Mouse (Mus musculus): ENCODE measurements around the gene Adh7.

The Adh7 gene

GRCm38 (mm10) chr3:138254205-138254604 is 36.6 kb downstream of the Adh7 start:
- no peaks in the 10 kb centered on the region for H3K27me3 ChIP-seq (ENCODE audit: control insufficient read depth, insufficient read depth, low read length, poor library complexity, severe bottlenecking)
- no peaks in the 10 kb centered on the region for H3K36me3 ChIP-seq (ENCODE audit: control insufficient read depth, insufficient read depth, low read length, poor library complexity, severe bottlenecking)
- no peak for DNase-seq (ENCODE audit: low read depth, low spot score)

- Histone ChIP-seq H3K36me3 (ENCODE audit: control insufficient read depth, insufficient read depth, low read length, poor library complexity, severe bottlenecking) (no peaks in the 10 kb centered on the region), H3K27me3 (ENCODE audit: control insufficient read depth, insufficient read depth, low read length, poor library complexity, severe bottlenecking) (no peaks in the 10 kb centered on the region)
- no peak for DNase-seq (ENCODE audit: low read depth, low spot score)
Observed at GRCm38 (mm10) chr3:138255366-138255765, 37.8 kb downstream of the Adh7 start.

- Histone ChIP-seq H3K27me3 (ENCODE audit: control insufficient read depth, insufficient read depth, low read length, poor library complexity, severe bottlenecking) (no peaks in the 10 kb centered on the region), H3K36me3 (ENCODE audit: control insufficient read depth, insufficient read depth, low read length, poor library complexity, severe bottlenecking) (no peaks in the 10 kb centered on the region)
- no peak for DNase-seq (ENCODE audit: low read depth, low spot score)
Observed at GRCm38 (mm10) chr3:138255780-138256550, 38.4 kb downstream of the Adh7 start.

- Histone ChIP-seq H3K27me3 (ENCODE audit: control insufficient read depth, insufficient read depth, low read length, poor library complexity, severe bottlenecking) (no peaks in the 10 kb centered on the region), H3K36me3 (ENCODE audit: control insufficient read depth, insufficient read depth, low read length, poor library complexity, severe bottlenecking) (no peaks in the 10 kb centered on the region)
- no peak for DNase-seq (ENCODE audit: low read depth, low spot score)
Observed at GRCm38 (mm10) chr3:138260721-138261669, 43.4 kb downstream of the Adh7 start, which contains the start of gene Adh1. TSS of gene Adh1 (plus strand) at chr3:138260991.

GRCm38 (mm10) chr3:138262568-138262967 is 45.0 kb downstream of the Adh7 start:
- Histone ChIP-seq H3K36me3 (ENCODE audit: control insufficient read depth, insufficient read depth, low read length, poor library complexity, severe bottlenecking) (no peaks in the 10 kb centered on the region), H3K27me3 (ENCODE audit: control insufficient read depth, insufficient read depth, low read length, poor library complexity, severe bottlenecking) (no peaks in the 10 kb centered on the region)
- no peak for DNase-seq (ENCODE audit: low read depth, low spot score)

- no peak for DNase-seq (ENCODE audit: low read depth, low spot score)
- no peaks in the 10 kb centered on the region for H3K27me3 ChIP-seq (ENCODE audit: control insufficient read depth, insufficient read depth, low read length, poor library complexity, severe bottlenecking)
- H3K36me3 ChIP-seq (ENCODE audit: control insufficient read depth, insufficient read depth, low read length, poor library complexity, severe bottlenecking), result no peaks in the 10 kb centered on the region
Observed at GRCm38 (mm10) chr3:138263154-138263930, 45.8 kb downstream of the Adh7 start.

GRCm38 (mm10) chr3:138264648-138265047 is 47.1 kb downstream of the Adh7 start:
- Histone ChIP-seq H3K27me3 (ENCODE audit: control insufficient read depth, insufficient read depth, low read length, poor library complexity, severe bottlenecking) (no peaks in the 10 kb centered on the region), H3K36me3 (ENCODE audit: control insufficient read depth, insufficient read depth, low read length, poor library complexity, severe bottlenecking) (no peaks in the 10 kb centered on the region)
- DNase-seq (ENCODE audit: low read depth, low spot score), result no peak

- Histone ChIP-seq H3K27me3 (ENCODE audit: control insufficient read depth, insufficient read depth, low read length, poor library complexity, severe bottlenecking) (no peaks in the 10 kb centered on the region), H3K36me3 (ENCODE audit: control insufficient read depth, insufficient read depth, low read length, poor library complexity, severe bottlenecking) (no peaks in the 10 kb centered on the region)
- no peak for DNase-seq (ENCODE audit: low read depth, low spot score)
Observed at GRCm38 (mm10) chr3:138270507-138270906, 52.9 kb downstream of the Adh7 start.

GRCm38 (mm10) chr3:138271297-138271696 is 53.7 kb downstream of the Adh7 start:
- DNase-seq (ENCODE audit: low read depth, low spot score), result no peak
- H3K27me3 ChIP-seq (ENCODE audit: control insufficient read depth, insufficient read depth, low read length, poor library complexity, severe bottlenecking), result no peaks in the 10 kb centered on the region
- H3K36me3 ChIP-seq (ENCODE audit: control insufficient read depth, insufficient read depth, low read length, poor library complexity, severe bottlenecking), result no peaks in the 10 kb centered on the region

GRCm38 (mm10) chr3:138273080-138273479 is 55.5 kb downstream of the Adh7 start:
- no peak for DNase-seq (ENCODE audit: low read depth, low spot score)
- H3K27me3 ChIP-seq (ENCODE audit: control insufficient read depth, insufficient read depth, low read length, poor library complexity, severe bottlenecking), result no peaks in the 10 kb centered on the region
- H3K36me3 ChIP-seq (ENCODE audit: control insufficient read depth, insufficient read depth, low read length, poor library complexity, severe bottlenecking), result no peaks in the 10 kb centered on the region

GRCm38 (mm10) chr3:138275100-138275499 is 57.5 kb downstream of the Adh7 start:
- Histone ChIP-seq H3K36me3 (ENCODE audit: control insufficient read depth, insufficient read depth, low read length, poor library complexity, severe bottlenecking) (no peaks in the 10 kb centered on the region), H3K27me3 (ENCODE audit: control insufficient read depth, insufficient read depth, low read length, poor library complexity, severe bottlenecking) (no peaks in the 10 kb centered on the region)
- DNase-seq (ENCODE audit: low read depth, low spot score), result no peak

- no peak for DNase-seq (ENCODE audit: low read depth, low spot score)
- no peaks in the 10 kb centered on the region for H3K27me3 ChIP-seq (ENCODE audit: control insufficient read depth, insufficient read depth, low read length, poor library complexity, severe bottlenecking)
- H3K36me3 ChIP-seq (ENCODE audit: control insufficient read depth, insufficient read depth, low read length, poor library complexity, severe bottlenecking), result no peaks in the 10 kb centered on the region
Observed at GRCm38 (mm10) chr3:138282556-138282955, 65.0 kb downstream of the Adh7 start.
